Mouse (Mus musculus): ENCODE results near the gene Pcnp.
"Not testable (repeated sequence)": the region's sequence is repeated elsewhere in the genome, so short reads cannot be mapped to it uniquely, and the experiment has no call there.

Gene Pcnp

GRCm38 (mm10) chr16:55964126-55964949, 65.2 kb downstream of the Pcnp start:
- peak; percentile 78 for DNase-seq

GRCm38 (mm10) chr16:55963068-55963467, 66.5 kb downstream of the Pcnp start:
- DNase-seq, result not testable (repeated sequence)

All from layer of hippocampus, adult 9-11 months (tissue).